In genomic region chr14:18574130-18574721, GRCm38 (mm10) we compare ENCODE assay signal across 12 mouse cellular contexts.
DNase-seq lines count a peak whose midpoint lies in the region; ATAC-seq and TF ChIP-seq lines count a peak whose summit lies in the region.
"Had no signal": no experiment of that assay in that cellular context is flagged by ENCODE, and none has a peak within 500 bp of the region (broad histone marks: within the 10 kb centered on the region; RNA-seq: fewer than 3 reads in every experiment).

No protein-coding gene starts in this region.

- peak; percentile 34; the same call in 1 of the 2 replicates for TF ChIP-seq CTCF in stomach, postnatal 0 days (IDR thresholded peaks at IDR 0.05; ENCODE audit: low read depth)

- WGBS in neural tube, embryonic 11.5 days, result 78% methylated on average over 10 of the region's 10 CpGs
- 85% methylated on average over 10 of the region's 10 CpGs for WGBS in intestine, embryonic 16.5 days
- WGBS in stomach, postnatal 0 days, result 90% methylated on average over 10 of the region's 10 CpGs

- no peak overlapping the region for H3K9ac ChIP-seq in neural tube, embryonic 11.5 days (ENCODE audit: low read length)
- H3K9ac ChIP-seq in intestine, embryonic 16.5 days (ENCODE audit: low read depth, low read length), result no peak overlapping the region
- no peak overlapping the region for H3K9ac ChIP-seq in stomach, postnatal 0 days (ENCODE audit: low read length)
- H3K9ac ChIP-seq: embryonic facial prominence, embryonic 15.5 days; limb, embryonic 12.5 days had no signal

- no peak for TF ChIP-seq EP300 in stomach, postnatal 0 days (optimal IDR thresholded peaks at IDR 0.05)

- no peaks in the 10 kb centered on the region for H3K9me3 ChIP-seq in neural tube, embryonic 11.5 days (ENCODE audit: control insufficient read depth, low read length)
- no peaks in the 10 kb centered on the region for H3K9me3 ChIP-seq in intestine, embryonic 16.5 days (ENCODE audit: control insufficient read depth, low read length)
- no peaks in the 10 kb centered on the region for H3K9me3 ChIP-seq in stomach, postnatal 0 days (ENCODE audit: control insufficient read depth, low read length)
- H3K9me3 ChIP-seq: embryonic facial prominence, embryonic 15.5 days; limb, embryonic 12.5 days had no signal

- peaks cover 5% of the 10 kb centered on the region; the same call in 1 of the 2 replicates for H3K4me1 ChIP-seq in neural tube, embryonic 11.5 days (ENCODE audit: control insufficient read depth, insufficient read depth, low read length)
- no peaks in the 10 kb centered on the region for H3K4me1 ChIP-seq in intestine, embryonic 16.5 days (ENCODE audit: control insufficient read depth, insufficient read depth, low read length)
- no peaks in the 10 kb centered on the region for H3K4me1 ChIP-seq in stomach, postnatal 0 days (replicated peaks; ENCODE audit: control insufficient read depth, insufficient read depth)
- H3K4me1 ChIP-seq: embryonic facial prominence, embryonic 15.5 days had no signal

- H3K27me3 ChIP-seq in neural tube, embryonic 11.5 days (ENCODE audit: control insufficient read depth, insufficient read depth, low read length), result 0 out of 2 replicates have a peak, but pooled peaks cover 12% of the 10 kb centered on the region
- no peaks in the 10 kb centered on the region for H3K27me3 ChIP-seq in intestine, embryonic 16.5 days (replicated peaks; ENCODE audit: control insufficient read depth, insufficient read depth, low read length)
- no peaks in the 10 kb centered on the region for H3K27me3 ChIP-seq in stomach, postnatal 0 days (ENCODE audit: control insufficient read depth, insufficient read depth, low read length)
- H3K27me3 ChIP-seq: embryonic facial prominence, embryonic 15.5 days; limb, embryonic 12.5 days had no signal

- intact Hi-C loops in heart, postnatal 10 days (cut with DNase I), result no loop called here

- no peak overlapping the region for H3K4me3 ChIP-seq in neural tube, embryonic 11.5 days (ENCODE audit: low read depth, low read length)
- no peak overlapping the region for H3K4me3 ChIP-seq in intestine, embryonic 16.5 days (ENCODE audit: low read length)
- no peak overlapping the region for H3K4me3 ChIP-seq in stomach, postnatal 0 days (ENCODE audit: low read depth, low read length)
- H3K4me3 ChIP-seq: embryonic facial prominence, embryonic 15.5 days; heart, adult 2 months; limb, embryonic 12.5 days had no signal

- DNase-seq in heart, adult 11 months, result peak; percentile 83
- no peak for DNase-seq in heart, postnatal 10 days
- peak; percentile 14 for DNase-seq in neural tube, embryonic 11.5 days (ENCODE audit: low spot score)
- DNase-seq in neural tube, embryonic 10.5 days (ENCODE audit: extremely low spot score, low spot score), result no peak
- DNase-seq in stomach, postnatal 0 days (ENCODE audit: low spot score), result no peak
- no peak for DNase-seq in cerebellum, adult 18-20 months
- no peak for DNase-seq in spleen, postnatal 10 days (ENCODE audit: low spot score in 2 of 2)
- DNase-seq: heart, adult 2 months; right cerebral cortex, postnatal 14 days had no signal

- no peak overlapping the region for H3K4me2 ChIP-seq in neural tube, embryonic 11.5 days (ENCODE audit: low read depth)
- no peak overlapping the region for H3K4me2 ChIP-seq in intestine, embryonic 16.5 days (ENCODE audit: low read depth, low read length)
- no peak overlapping the region for H3K4me2 ChIP-seq in stomach, postnatal 0 days (replicated peaks; ENCODE audit: low read depth)
- H3K4me2 ChIP-seq: embryonic facial prominence, embryonic 15.5 days; limb, embryonic 12.5 days had no signal

- no peak overlapping the region for H3K27ac ChIP-seq in neural tube, embryonic 11.5 days (ENCODE audit: low read depth, low read length)
- no peak overlapping the region for H3K27ac ChIP-seq in intestine, embryonic 16.5 days (ENCODE audit: low read length)
- H3K27ac ChIP-seq in stomach, postnatal 0 days (replicated peaks), result no peak overlapping the region
- H3K27ac ChIP-seq: embryonic facial prominence, embryonic 15.5 days; heart, adult 2 months; limb, embryonic 12.5 days had no signal

- peak; percentile 26; the same call in 1 of the 2 replicates for ATAC-seq in neural tube, embryonic 11.5 days (ENCODE audit: insufficient read depth, low FRiP score, low TSS enrichment)
- ATAC-seq in intestine, embryonic 16.5 days, result peak; percentile 74
- 0 out of 2 replicates have a peak, but pooled peaks have one; percentile 45 for ATAC-seq in stomach, postnatal 0 days (ENCODE audit: low FRiP score, low TSS enrichment)

- H3K36me3 ChIP-seq in neural tube, embryonic 11.5 days (ENCODE audit: control insufficient read depth, insufficient read depth, low read length), result no peaks in the 10 kb centered on the region
- no peaks in the 10 kb centered on the region for H3K36me3 ChIP-seq in intestine, embryonic 16.5 days (ENCODE audit: control insufficient read depth, insufficient read depth, low read length)
- H3K36me3 ChIP-seq in stomach, postnatal 0 days (ENCODE audit: control insufficient read depth, insufficient read depth, low read length), result no peaks in the 10 kb centered on the region
- H3K36me3 ChIP-seq: embryonic facial prominence, embryonic 15.5 days; limb, embryonic 12.5 days had no signal

Comparison
In these comparisons a context has a peak if more than half of its experiments do, and no peak if none do; other contexts are left out.
1. DNase-seq: peak in heart, adult 11 months (single experiment) and neural tube, embryonic 11.5 days (single experiment); none in heart, postnatal 10 days (0 of 2), neural tube, embryonic 10.5 days (single experiment), stomach, postnatal 0 days (single experiment), cerebellum, adult 18-20 months (0 of 2) and spleen, postnatal 10 days (0 of 2).
2. Peak in every context shown above with its lines, with median percentiles within 50 percentile points of each other: ATAC-seq.